Mouse (Mus musculus): ENCODE measurements around the gene Anapc16. TPM values are rescaled to one million over a fixed set of nuclear protein-coding genes. Genes with fewer than 3 reads are reported as not detected.

Anapc16 gene
- polyA plus RNA-seq, 1 experiment = 33.2 TPM

DNA sequence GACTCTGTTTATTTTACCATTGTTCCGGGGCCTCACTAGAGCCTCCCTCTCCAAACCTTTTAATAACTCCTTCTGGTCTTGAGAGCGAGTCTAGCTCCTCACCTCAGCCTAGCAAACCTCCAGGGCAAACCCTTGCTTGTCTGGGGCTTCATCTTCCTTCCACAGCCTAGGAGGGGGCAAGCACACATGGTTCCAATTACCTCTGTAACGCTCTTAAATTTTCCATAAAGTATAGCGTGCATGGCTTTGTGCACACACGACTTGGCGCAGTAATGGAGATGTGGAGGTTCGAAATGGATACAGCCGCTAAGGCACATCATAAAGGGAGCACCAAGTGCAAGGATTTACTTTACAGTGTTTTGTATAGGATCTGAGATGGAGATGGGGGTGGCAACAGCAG, 37.1 kb downstream of the Anapc16 start:
- no peak overlapping the region for H3K4me3 ChIP-seq (ENCODE audit: insufficient read depth, low read length)
- peaks cover 15% of the 10 kb centered on the region for H3K4me1 ChIP-seq (ENCODE audit: control insufficient read depth, insufficient read depth, low read length)
- TF ChIP-seq POLR2A (IDR thresholded peaks at IDR 0.05; ENCODE audit: borderline replicate concordance, low read depth, low read length) (no peak), CTCF (IDR thresholded peaks at IDR 0.05; ENCODE audit: low read depth, low read length) (no peak)
- no peak overlapping the region for H3K27ac ChIP-seq (ENCODE audit: insufficient read depth, low read depth, low read length)

DNA sequence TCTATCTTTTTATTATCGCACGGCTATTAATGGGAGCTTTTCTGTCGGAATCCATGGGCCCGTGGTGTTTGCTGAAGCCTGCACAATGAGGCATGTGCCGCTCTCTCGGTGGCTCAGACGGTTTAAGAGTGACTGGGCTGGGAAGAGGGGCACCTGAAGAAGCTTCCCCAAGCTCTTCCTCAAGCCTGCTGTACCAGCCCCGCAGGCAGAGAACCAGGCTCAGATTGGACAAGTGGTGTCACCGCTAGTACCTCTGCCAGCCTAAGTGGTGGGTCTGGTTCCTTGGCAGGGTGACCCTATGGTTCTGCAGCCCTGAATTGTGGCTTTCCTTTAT, 37.6 kb downstream of the Anapc16 start:
- no peak for TF ChIP-seq POLR2A (IDR thresholded peaks at IDR 0.05; ENCODE audit: borderline replicate concordance, low read depth, low read length)
- TF ChIP-seq CTCF (IDR thresholded peaks at IDR 0.05; ENCODE audit: low read depth, low read length) = no peak
- H3K27ac ChIP-seq (ENCODE audit: insufficient read depth, low read depth, low read length) = no peak overlapping the region
- peaks cover 15% of the 10 kb centered on the region for H3K4me1 ChIP-seq (ENCODE audit: control insufficient read depth, insufficient read depth, low read length)
- no peak overlapping the region for H3K4me3 ChIP-seq (ENCODE audit: insufficient read depth, low read length)

GRCm38 (mm10) chr10:59964504-59965361, 38.2 kb downstream of the Anapc16 start:
- Histone ChIP-seq H3K27ac (ENCODE audit: insufficient read depth, low read depth, low read length) (no peak overlapping the region), H3K4me3 (ENCODE audit: insufficient read depth, low read length) (no peak overlapping the region), H3K4me1 (ENCODE audit: control insufficient read depth, insufficient read depth, low read length) (peaks cover 15% of the 10 kb centered on the region)
- no peak for TF ChIP-seq CTCF (IDR thresholded peaks at IDR 0.05; ENCODE audit: low read depth, low read length)
- TF ChIP-seq POLR2A (IDR thresholded peaks at IDR 0.05; ENCODE audit: borderline replicate concordance, low read depth, low read length) = no peak

DNA sequence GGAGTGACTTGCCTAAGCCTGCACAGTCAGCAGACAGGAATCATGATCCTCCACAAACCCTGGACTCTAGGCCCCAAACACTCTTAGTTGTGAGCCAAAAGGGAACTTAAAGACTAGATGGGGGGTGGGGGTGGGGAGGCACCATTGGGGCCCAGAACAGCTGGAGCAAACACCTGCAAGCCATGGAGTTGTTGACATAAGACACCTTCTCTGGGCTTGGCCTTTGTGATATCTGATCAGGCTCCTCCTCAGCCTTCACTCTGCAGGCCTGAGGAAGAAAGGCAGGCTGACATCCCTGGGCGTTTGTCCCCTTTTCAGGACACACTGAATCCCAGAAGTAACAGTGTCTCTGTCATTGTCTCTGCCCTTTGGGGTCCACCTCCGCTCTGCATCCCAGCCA, 39.3 kb downstream of the Anapc16 start:
- Histone ChIP-seq H3K27ac (ENCODE audit: insufficient read depth, low read depth, low read length) (no peak overlapping the region), H3K4me1 (ENCODE audit: control insufficient read depth, insufficient read depth, low read length) (peaks cover 17% of the 10 kb centered on the region), H3K4me3 (ENCODE audit: insufficient read depth, low read length) (no peak overlapping the region)
- TF ChIP-seq CTCF (IDR thresholded peaks at IDR 0.05; ENCODE audit: low read depth, low read length) = no peak
- TF ChIP-seq POLR2A (IDR thresholded peaks at IDR 0.05; ENCODE audit: borderline replicate concordance, low read depth, low read length) = no peak

- Histone ChIP-seq H3K27ac (ENCODE audit: insufficient read depth, low read depth, low read length) (no peak overlapping the region), H3K4me1 (ENCODE audit: control insufficient read depth, insufficient read depth, low read length) (peaks cover 18% of the 10 kb centered on the region), H3K4me3 (ENCODE audit: insufficient read depth, low read length) (no peak overlapping the region)
- no peak for TF ChIP-seq POLR2A (IDR thresholded peaks at IDR 0.05; ENCODE audit: borderline replicate concordance, low read depth, low read length)
- TF ChIP-seq CTCF (IDR thresholded peaks at IDR 0.05; ENCODE audit: low read depth, low read length) = no peak
These were observed 43.4 kb downstream of the Anapc16 start for GRCm38 (mm10) chr10:59959517-59959916.

DNA sequence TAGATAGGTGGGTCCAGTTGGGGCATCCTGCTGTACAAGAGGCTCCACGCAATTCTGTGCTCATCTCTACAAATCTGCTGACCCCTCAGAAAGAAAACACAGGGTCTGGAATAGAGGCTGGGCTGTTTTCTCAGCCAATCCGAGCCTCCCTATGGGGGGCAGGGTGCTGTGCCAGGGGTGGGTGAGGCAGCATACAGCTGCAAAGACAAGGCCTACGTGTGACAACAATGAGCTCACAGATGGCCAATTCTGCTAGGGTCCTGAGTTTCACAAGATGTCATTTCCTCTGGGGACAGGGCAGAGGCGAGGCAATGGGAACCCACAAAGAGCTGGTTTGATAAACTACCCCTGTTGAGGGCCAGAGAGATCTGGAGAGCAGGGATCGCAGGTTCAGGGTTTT, 44.5 kb downstream of the Anapc16 start:
- Histone ChIP-seq H3K27ac (ENCODE audit: insufficient read depth, low read depth, low read length) (no peak overlapping the region), H3K4me1 (ENCODE audit: control insufficient read depth, insufficient read depth, low read length) (peaks cover 14% of the 10 kb centered on the region), H3K4me3 (ENCODE audit: insufficient read depth, low read length) (no peak overlapping the region)
- TF ChIP-seq CTCF (IDR thresholded peaks at IDR 0.05; ENCODE audit: low read depth, low read length) = no peak
- no peak for TF ChIP-seq POLR2A (IDR thresholded peaks at IDR 0.05; ENCODE audit: borderline replicate concordance, low read depth, low read length)

DNA sequence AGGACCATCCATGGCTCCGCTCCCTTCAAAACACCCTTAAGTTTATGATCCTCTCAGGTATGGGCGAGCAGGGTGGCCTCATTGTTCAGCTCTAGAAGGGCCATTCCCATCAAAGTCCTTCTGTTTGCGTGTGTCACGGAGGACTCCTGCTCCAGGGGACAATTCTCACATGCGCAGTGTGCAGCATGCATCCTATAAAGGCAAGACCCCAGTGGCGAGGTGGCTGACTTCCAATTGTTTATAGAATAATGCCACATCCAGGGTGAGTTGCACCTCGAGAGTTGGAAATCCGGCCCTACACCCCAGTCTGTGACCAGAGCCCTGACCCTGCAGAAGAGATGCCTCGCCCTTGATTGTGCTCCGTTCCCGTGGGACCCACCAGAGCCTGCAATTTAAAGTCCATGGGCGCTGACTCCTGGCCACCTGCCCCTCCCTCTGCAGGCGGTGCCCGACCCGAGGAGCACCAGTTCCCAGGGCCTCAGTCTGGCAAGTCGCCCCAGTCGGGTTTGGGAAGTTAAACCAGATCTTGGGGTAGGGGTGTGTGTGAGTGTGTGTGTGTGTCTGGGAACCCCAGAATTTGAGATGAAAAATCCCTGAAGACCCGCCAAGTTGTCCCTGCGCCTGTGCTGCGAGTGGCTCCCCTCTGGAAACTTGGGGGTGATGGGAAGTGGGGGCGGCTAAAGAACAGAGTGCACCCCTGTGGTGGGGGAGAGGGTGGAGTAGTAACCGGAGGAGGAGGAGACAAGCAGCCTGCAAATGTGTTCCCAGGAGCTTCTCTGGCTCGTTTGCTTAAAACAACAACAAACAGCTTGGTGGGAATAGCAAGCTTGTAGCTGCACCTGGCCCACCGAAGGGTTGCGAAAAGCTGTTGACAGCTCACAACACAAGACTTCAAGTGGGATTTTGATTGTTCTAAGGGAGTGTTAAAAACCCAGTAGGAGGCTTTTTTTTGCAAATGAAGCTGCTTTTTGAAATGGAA, 45.5 kb downstream of the Anapc16 start:
- Histone ChIP-seq H3K27ac (ENCODE audit: insufficient read depth, low read depth, low read length) (no peak overlapping the region), H3K4me1 (ENCODE audit: control insufficient read depth, insufficient read depth, low read length) (peaks cover 13% of the 10 kb centered on the region), H3K4me3 (ENCODE audit: insufficient read depth, low read length) (no peak overlapping the region)
- no peak for TF ChIP-seq CTCF (IDR thresholded peaks at IDR 0.05; ENCODE audit: low read depth, low read length)
- TF ChIP-seq POLR2A (IDR thresholded peaks at IDR 0.05; ENCODE audit: borderline replicate concordance, low read depth, low read length) = no peak

GRCm38 (mm10) chr10:59956681-59957080, 46.3 kb downstream of the Anapc16 start:
- H3K4me3 ChIP-seq (ENCODE audit: insufficient read depth, low read length) = no peak overlapping the region
- TF ChIP-seq POLR2A (IDR thresholded peaks at IDR 0.05; ENCODE audit: borderline replicate concordance, low read depth, low read length) (no peak), CTCF (IDR thresholded peaks at IDR 0.05; ENCODE audit: low read depth, low read length) (no peak)
- H3K4me1 ChIP-seq (ENCODE audit: control insufficient read depth, insufficient read depth, low read length) = peaks cover 15% of the 10 kb centered on the region
- H3K27ac ChIP-seq (ENCODE audit: insufficient read depth, low read depth, low read length) = no peak overlapping the region

DNA sequence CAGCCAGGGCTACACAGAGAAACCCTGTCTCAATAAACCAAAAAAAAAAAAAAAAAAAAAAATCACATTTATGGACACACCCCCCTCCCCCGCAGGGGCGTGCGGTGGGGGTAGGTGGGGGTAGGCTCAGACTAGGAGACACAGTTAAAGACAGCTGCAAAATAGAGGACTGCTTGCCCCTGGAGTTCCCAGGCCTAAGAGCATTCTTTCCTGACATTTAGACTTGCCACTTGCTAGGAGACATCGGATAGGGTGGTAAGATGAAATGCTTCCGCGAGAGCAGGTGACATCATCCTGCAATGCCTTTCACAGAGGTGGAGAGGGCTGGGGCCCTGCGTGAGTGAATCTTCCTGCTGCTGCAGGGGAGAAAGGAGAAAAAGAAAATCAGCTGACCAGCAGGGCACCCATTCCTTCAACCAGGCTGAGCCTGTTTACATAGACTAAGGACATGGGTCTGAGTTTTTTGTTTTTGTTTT, 49.3 kb downstream of the Anapc16 start:
- TF ChIP-seq CTCF (IDR thresholded peaks at IDR 0.05; ENCODE audit: low read depth, low read length) (no peak), POLR2A (IDR thresholded peaks at IDR 0.05; ENCODE audit: borderline replicate concordance, low read depth, low read length) (no peak)
- Histone ChIP-seq H3K4me1 (ENCODE audit: control insufficient read depth, insufficient read depth, low read length) (peaks cover 20% of the 10 kb centered on the region), H3K27ac (ENCODE audit: insufficient read depth, low read depth, low read length) (no peak overlapping the region), H3K4me3 (ENCODE audit: insufficient read depth, low read length) (no peak overlapping the region)

Data from bone marrow macrophage, adult 2 months (primary cell).